In genomic region chr16:93798623-93799022, GRCm38 (mm10) we compare ENCODE assay signal across 16 mouse cellular contexts. TPM values are rescaled to one million over a fixed set of nuclear protein-coding genes. Genes with fewer than 3 reads are reported as not detected.
A peak's percentile ranks its signal among the peaks of the same experiment; 100 is the strongest.
DNase-seq lines count a peak whose midpoint lies in the region; ATAC-seq and TF ChIP-seq lines count a peak whose summit lies in the region.
"Had no signal": no experiment of that assay in that cellular context is flagged by ENCODE, and none has a peak within 500 bp of the region (broad histone marks: within the 10 kb centered on the region; RNA-seq: fewer than 3 reads in every experiment).

No protein-coding gene starts in this region.

- TF ChIP-seq CTCF in thymus, adult 2 months (IDR thresholded peaks at IDR 0.05; ENCODE audit: borderline replicate concordance, control insufficient read depth, extremely low read depth, insufficient read depth, low read length, poor library complexity), result no peak

- H3K9me3 ChIP-seq in kidney, embryonic 14.5 days (ENCODE audit: control insufficient read depth, low read length), result no peaks in the 10 kb centered on the region
- H3K9me3 ChIP-seq: heart, embryonic 13.5 days; hindbrain, embryonic 15.5 days had no signal

- peaks cover 9% of the 10 kb centered on the region for H3K4me1 ChIP-seq in thymus, adult 2 months (replicated peaks; ENCODE audit: control insufficient read depth, insufficient read depth, low read length)
- no peaks in the 10 kb centered on the region for H3K4me1 ChIP-seq in kidney, embryonic 14.5 days (ENCODE audit: control insufficient read depth, insufficient read depth, low read length)
- H3K4me1 ChIP-seq: hindbrain, embryonic 15.5 days had no signal

- no peaks in the 10 kb centered on the region for H3K27me3 ChIP-seq in thymus, adult 2 months (ENCODE audit: control insufficient read depth, insufficient read depth, low read length)
- no peaks in the 10 kb centered on the region for H3K27me3 ChIP-seq in kidney, embryonic 14.5 days (ENCODE audit: control insufficient read depth, insufficient read depth, low read length)
- H3K27me3 ChIP-seq: heart, embryonic 13.5 days; hindbrain, embryonic 15.5 days; Patski had no signal

- intact Hi-C loops in left cerebral cortex, postnatal 14 days (cut with DNase I), result no loop called here

- no peak overlapping the region for H3K9ac ChIP-seq in kidney, embryonic 14.5 days (ENCODE audit: low read depth, low read length)
- H3K9ac ChIP-seq: heart, embryonic 13.5 days; hindbrain, embryonic 15.5 days had no signal

- no peak overlapping the region for H3K4me3 ChIP-seq in thymus, adult 2 months (ENCODE audit: control insufficient read depth, insufficient read depth, low read length)
- H3K4me3 ChIP-seq in kidney, embryonic 14.5 days (ENCODE audit: low read length), result no peak overlapping the region
- H3K4me3 ChIP-seq: heart, embryonic 13.5 days; hindbrain, embryonic 15.5 days had no signal

- WGBS in thymus, adult 2 months, result 63% methylated on average over 5 of the region's 5 CpGs
- 84% methylated on average over 5 of the region's 5 CpGs for WGBS in kidney, embryonic 14.5 days

- H3K36me3 ChIP-seq in thymus, adult 2 months (ENCODE audit: control insufficient read depth, insufficient read depth, low read length), result no peaks in the 10 kb centered on the region; the same call in 1 of the 2 replicates
- no peaks in the 10 kb centered on the region for H3K36me3 ChIP-seq in kidney, embryonic 14.5 days (ENCODE audit: control insufficient read depth, insufficient read depth, low read length)

- no peak for DNase-seq in thymus, adult 2 months
- no peak for DNase-seq in thymus, postnatal 14 days
- DNase-seq in brain, adult 2 months (ENCODE audit: low read depth, low spot score), result peak; percentile 40
- DNase-seq in kidney, postnatal 14 days, result no peak
- no peak for DNase-seq in left cerebral cortex, postnatal 14 days (ENCODE audit: low spot score in 2 of 2)
- DNase-seq: heart, postnatal 36 days; kidney, adult 8-10 months; kidney, postnatal 4 days; lung, adult 2 months; midbrain, embryonic 14.5 days had no signal

- no peak overlapping the region for H3K4me2 ChIP-seq in kidney, embryonic 14.5 days (replicated peaks; ENCODE audit: low read depth, low read length)
- H3K4me2 ChIP-seq: heart, embryonic 13.5 days; hindbrain, embryonic 15.5 days had no signal

- peak overlapping the region; percentile 7; the same call in 1 of the 2 replicates for H3K27ac ChIP-seq in thymus, adult 2 months (ENCODE audit: control insufficient read depth, insufficient read depth, low read length)
- no peak overlapping the region for H3K27ac ChIP-seq in kidney, embryonic 14.5 days (ENCODE audit: low read depth, low read length)
- H3K27ac ChIP-seq: heart, embryonic 13.5 days; hindbrain, embryonic 15.5 days; macrophage had no signal

- TF ChIP-seq POLR2A in thymus, adult 2 months (IDR thresholded peaks at IDR 0.05; ENCODE audit: control insufficient read depth, extremely low read depth, insufficient read depth, low read length, poor library complexity), result no peak

- ATAC-seq in megakaryocyte, adult 5-6 weeks (ENCODE audit: poor library complexity, severe bottlenecking), result peak; percentile 59
- no peak for ATAC-seq in kidney, embryonic 14.5 days (ENCODE audit: low FRiP score, low TSS enrichment)
- ATAC-seq: Patski had no signal

RNA-seq across cellular contexts. Expression of gene Morc3, which starts 33.3 kb away (rescaled TPM):
- polyA plus RNA-seq in thymus, adult 2 months (2012; rRNA removed), result 16.7 and 17.4 TPM in 2 replicates
- total RNA-seq in megakaryocyte, adult 5-6 weeks (2015), result 123 and 137 TPM in 2 replicates
- total RNA-seq in megakaryocyte, adult 5-6 weeks (2017), result 216 and 248 TPM in 2 replicates
- 23.5 and 42.7 TPM in 2 replicates for polyA plus RNA-seq in kidney, embryonic 14.5 days (2014; fragmentation: Nextera tagmentation; extraction: Ambion mirVana)
- 10 to 100 TPM; 28.7 to 33.2 TPM for total RNA-seq in left cerebral cortex, postnatal 14 days (2021)
